Mouse (Mus musculus): ENCODE results near the gene Ywhae. TPM values are rescaled to one million over a fixed set of nuclear protein-coding genes. Genes with fewer than 3 reads are reported as not detected.

Ywhae gene
- polyA plus RNA-seq, 1 experiment from 2014 or later, result 1,573 TPM

- DNase-seq, result peak; percentile 85
- H3K9ac ChIP-seq (replicated peaks; ENCODE audit: low read length), result peak overlapping the region; percentile 99
- H3K27me3 ChIP-seq (ENCODE audit: control insufficient read depth, insufficient read depth, low read length), result no peaks in the 10 kb centered on the region
- peak; percentile 76 for ATAC-seq (ENCODE audit: low FRiP score, low TSS enrichment)
- H3K36me3 ChIP-seq (ENCODE audit: control insufficient read depth, insufficient read depth, low read length), result no peaks in the 10 kb centered on the region; the same call in 1 of the 2 replicates
- peaks cover 44% of the 10 kb centered on the region for H3K4me1 ChIP-seq (ENCODE audit: control insufficient read depth, insufficient read depth, low read length)
- H3K4me3 ChIP-seq (replicated peaks; ENCODE audit: low read depth, low read length), result peak overlapping the region; percentile 96
- H3K9me3 ChIP-seq (ENCODE audit: control insufficient read depth, low read length), result no peaks in the 10 kb centered on the region
- WGBS, result under 1% methylated on average over 45 of the region's 52 CpGs
- H3K4me2 ChIP-seq (ENCODE audit: low read length), result peak overlapping the region; percentile 80
- peak overlapping the region; percentile 100 for H3K27ac ChIP-seq (replicated peaks; ENCODE audit: low read depth, low read length)
These were observed 715 bp downstream of the Ywhae start for GRCm38 (mm10) chr11:75733227-75733940.

DNA sequence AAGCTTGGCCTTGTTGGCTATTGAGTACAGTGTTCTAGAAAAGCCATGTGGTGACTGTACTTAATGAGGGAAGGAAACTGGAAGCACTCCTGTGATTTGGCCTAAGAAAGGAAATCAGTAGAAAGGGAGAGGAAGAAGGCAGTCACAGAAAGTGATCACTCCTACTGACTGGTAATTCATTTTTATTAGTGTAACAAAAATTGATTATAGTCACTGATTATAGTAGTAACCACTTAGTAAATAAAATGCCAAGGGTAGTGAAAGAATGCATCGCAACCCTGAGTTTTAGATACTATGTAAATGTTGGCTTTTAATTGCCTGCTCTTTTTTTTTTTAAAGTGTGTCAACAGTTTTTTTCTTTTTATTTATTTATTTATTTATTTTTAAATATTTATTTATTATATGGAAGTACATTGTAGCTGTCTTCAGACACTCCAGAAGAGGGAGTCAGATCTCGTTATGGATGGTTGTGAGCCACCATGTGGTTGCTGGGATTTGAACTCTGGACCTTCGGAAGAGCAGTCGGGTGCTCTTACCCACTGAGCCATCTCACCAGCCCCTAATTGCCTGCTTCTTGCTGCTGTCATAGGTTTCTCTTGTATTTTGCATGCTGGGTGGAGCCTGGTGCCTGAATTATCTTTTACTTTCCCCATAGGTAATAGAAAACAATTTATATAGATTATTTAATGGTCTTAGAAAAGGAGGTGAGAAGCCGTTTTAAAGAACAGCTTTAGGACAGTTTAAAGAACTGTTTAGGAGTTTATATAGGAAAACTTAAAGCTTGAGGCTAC is 3.0 kb downstream of the Ywhae start:
- Histone ChIP-seq H3K27ac (replicated peaks; ENCODE audit: low read depth, low read length) (no peak overlapping the region), H3K36me3 (ENCODE audit: control insufficient read depth, insufficient read depth, low read length) (no peaks in the 10 kb centered on the region; the same call in 1 of the 2 replicates), H3K4me3 (replicated peaks; ENCODE audit: low read depth, low read length) (peak overlapping the region; percentile 96), H3K9me3 (ENCODE audit: control insufficient read depth, low read length) (no peaks in the 10 kb centered on the region), H3K4me2 (ENCODE audit: low read length) (peak overlapping the region; percentile 80), H3K9ac (replicated peaks; ENCODE audit: low read length) (no peak overlapping the region), H3K4me1 (ENCODE audit: control insufficient read depth, insufficient read depth, low read length) (peaks cover 49% of the 10 kb centered on the region), H3K27me3 (ENCODE audit: control insufficient read depth, insufficient read depth, low read length) (no peaks in the 10 kb centered on the region)
- ATAC-seq (ENCODE audit: low FRiP score, low TSS enrichment) (no peak), DNase-seq (no peak)
- WGBS, result 79% methylated on average over 5 of the region's 5 CpGs

DNA sequence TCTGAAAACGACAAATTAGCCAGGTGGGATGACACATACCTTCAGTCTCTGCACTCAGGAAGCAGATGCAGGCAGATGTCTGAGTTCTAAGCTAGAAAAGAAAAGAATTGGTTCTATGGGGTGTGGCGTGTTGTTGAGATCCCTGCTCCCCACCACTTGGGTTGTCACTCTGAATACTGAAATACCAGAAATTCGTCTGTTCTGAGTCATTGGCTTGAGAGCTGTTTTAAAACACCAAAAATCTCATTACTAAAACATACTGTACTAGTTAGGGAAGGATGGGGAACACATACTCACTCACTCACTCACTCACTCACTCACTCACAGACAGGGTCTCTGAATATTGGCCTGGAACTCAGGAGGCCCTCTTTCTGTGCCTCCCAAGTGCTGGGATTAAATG is 4.3 kb downstream of the Ywhae start:
- H3K4me2 ChIP-seq (ENCODE audit: low read length), result peak overlapping the region; percentile 29
- H3K4me3 ChIP-seq (replicated peaks; ENCODE audit: low read depth, low read length), result 0 out of 2 replicates have a peak overlapping the region, but pooled peaks have one; percentile 8
- H3K27ac ChIP-seq (replicated peaks; ENCODE audit: low read depth, low read length), result no peak overlapping the region
- ATAC-seq (ENCODE audit: low FRiP score, low TSS enrichment), result no peak
- H3K9ac ChIP-seq (replicated peaks; ENCODE audit: low read length), result no peak overlapping the region
- no peak for DNase-seq
- peaks cover 45% of the 10 kb centered on the region for H3K4me1 ChIP-seq (ENCODE audit: control insufficient read depth, insufficient read depth, low read length)
- 73% methylated on average over 3 of the region's 3 CpGs for WGBS
- H3K36me3 ChIP-seq (ENCODE audit: control insufficient read depth, insufficient read depth, low read length), result no peaks in the 10 kb centered on the region; the same call in 1 of the 2 replicates
- no peaks in the 10 kb centered on the region for H3K9me3 ChIP-seq (ENCODE audit: control insufficient read depth, low read length)
- no peaks in the 10 kb centered on the region for H3K27me3 ChIP-seq (ENCODE audit: control insufficient read depth, insufficient read depth, low read length)

DNA sequence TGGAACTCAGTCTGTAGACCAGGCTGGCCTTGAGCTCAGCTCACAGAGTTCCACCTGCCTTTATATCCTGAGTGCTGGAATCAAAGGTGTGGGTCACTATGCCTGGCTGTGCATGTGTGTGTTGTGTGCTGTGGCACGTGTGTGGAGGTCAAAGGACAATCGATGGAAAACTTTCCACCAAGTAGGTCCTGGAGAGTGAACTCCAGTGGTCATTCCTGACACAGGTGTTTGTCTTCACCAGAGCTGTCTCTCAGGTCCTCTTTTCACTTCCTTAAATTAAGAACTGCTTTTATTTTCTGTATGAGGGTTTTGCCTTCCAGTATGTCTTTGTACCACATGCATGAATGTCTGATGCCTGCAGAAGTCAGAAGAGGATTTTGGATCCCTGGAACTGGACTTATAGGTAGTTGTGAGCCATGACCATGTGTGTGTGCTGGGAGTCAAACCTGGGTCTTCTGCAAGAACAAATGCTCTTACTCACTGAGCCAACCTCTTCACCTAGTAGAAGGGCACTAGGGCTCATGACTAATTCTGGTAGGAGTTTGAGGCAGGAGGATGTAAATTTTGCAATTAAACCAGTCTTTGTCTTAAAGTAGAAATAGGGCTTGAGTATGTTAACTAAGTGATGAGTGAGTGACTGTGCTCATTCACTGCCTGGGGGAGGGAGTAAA is 5.3 kb downstream of the Ywhae start:
- peaks cover 40% of the 10 kb centered on the region for H3K4me1 ChIP-seq (ENCODE audit: control insufficient read depth, insufficient read depth, low read length)
- H3K36me3 ChIP-seq (ENCODE audit: control insufficient read depth, insufficient read depth, low read length), result peaks cover 2% of the 10 kb centered on the region; the same call in 1 of the 2 replicates
- WGBS, result 82% methylated on average over 2 of the region's 2 CpGs
- H3K27me3 ChIP-seq (ENCODE audit: control insufficient read depth, insufficient read depth, low read length), result no peaks in the 10 kb centered on the region
- no peaks in the 10 kb centered on the region for H3K9me3 ChIP-seq (ENCODE audit: control insufficient read depth, low read length)
- H3K4me3 ChIP-seq (replicated peaks; ENCODE audit: low read depth, low read length), result no peak overlapping the region
- ATAC-seq (ENCODE audit: low FRiP score, low TSS enrichment), result no peak
- H3K9ac ChIP-seq (replicated peaks; ENCODE audit: low read length), result no peak overlapping the region
- no peak overlapping the region for H3K4me2 ChIP-seq (ENCODE audit: low read length)
- H3K27ac ChIP-seq (replicated peaks; ENCODE audit: low read depth, low read length), result no peak overlapping the region
- DNase-seq, result no peak

DNA sequence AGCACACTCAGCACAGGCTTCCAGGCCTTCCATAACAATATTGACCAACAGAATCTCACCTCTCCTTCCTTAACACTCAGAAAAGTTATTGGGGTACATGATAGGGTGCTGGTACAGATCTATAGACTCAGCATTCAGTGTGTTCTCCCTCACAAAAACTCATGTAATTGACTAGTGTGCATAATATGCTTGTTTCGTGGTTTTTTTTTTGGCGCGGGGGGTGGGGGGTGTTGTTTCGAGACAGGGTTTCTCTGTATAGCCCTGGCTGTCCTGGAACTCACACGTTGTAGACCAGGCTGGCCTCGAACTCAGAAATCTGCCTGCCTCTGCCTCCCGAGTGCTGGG is 5.8 kb downstream of the Ywhae start:
- Histone ChIP-seq H3K27me3 (ENCODE audit: control insufficient read depth, insufficient read depth, low read length) (no peaks in the 10 kb centered on the region), H3K9ac (replicated peaks; ENCODE audit: low read length) (no peak overlapping the region), H3K9me3 (ENCODE audit: control insufficient read depth, low read length) (no peaks in the 10 kb centered on the region), H3K36me3 (ENCODE audit: control insufficient read depth, insufficient read depth, low read length) (peaks cover 3% of the 10 kb centered on the region; the same call in 1 of the 2 replicates), H3K4me1 (ENCODE audit: control insufficient read depth, insufficient read depth, low read length) (peaks cover 40% of the 10 kb centered on the region), H3K4me3 (replicated peaks; ENCODE audit: low read depth, low read length) (no peak overlapping the region), H3K4me2 (ENCODE audit: low read length) (no peak overlapping the region), H3K27ac (replicated peaks; ENCODE audit: low read depth, low read length) (no peak overlapping the region)
- 94% methylated on average over 7 of the region's 7 CpGs for WGBS
- DNase-seq (no peak), ATAC-seq (ENCODE audit: low FRiP score, low TSS enrichment) (no peak)

DNA sequence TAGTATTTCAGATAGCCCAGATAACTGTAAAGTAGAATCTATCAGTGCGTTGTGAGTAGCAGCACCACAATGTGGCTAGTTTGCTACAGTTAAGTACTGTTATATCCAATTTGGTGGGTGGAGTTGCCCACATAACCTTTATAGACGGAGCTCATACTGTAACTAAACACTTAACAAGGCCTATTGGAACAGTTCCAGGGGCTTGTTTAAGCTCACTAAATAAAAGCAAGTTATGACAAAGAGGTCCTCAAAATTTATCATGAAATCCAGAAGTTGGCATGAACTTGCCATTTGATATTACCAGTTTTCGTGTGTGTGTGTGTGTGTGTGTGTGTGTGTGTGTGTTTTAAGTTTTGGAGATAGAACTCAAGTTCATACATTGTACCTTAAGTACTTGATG is 7.5 kb downstream of the Ywhae start:
- peaks cover 34% of the 10 kb centered on the region for H3K4me1 ChIP-seq (ENCODE audit: control insufficient read depth, insufficient read depth, low read length)
- no peak overlapping the region for H3K27ac ChIP-seq (replicated peaks; ENCODE audit: low read depth, low read length)
- WGBS, result 83% methylated on average over 3 of the region's 3 CpGs
- no peak for DNase-seq
- H3K4me2 ChIP-seq (ENCODE audit: low read length), result no peak overlapping the region
- no peak for ATAC-seq (ENCODE audit: low FRiP score, low TSS enrichment)
- peaks cover 7% of the 10 kb centered on the region; the same call in 1 of the 2 replicates for H3K36me3 ChIP-seq (ENCODE audit: control insufficient read depth, insufficient read depth, low read length)
- H3K4me3 ChIP-seq (replicated peaks; ENCODE audit: low read depth, low read length), result no peak overlapping the region
- no peaks in the 10 kb centered on the region for H3K9me3 ChIP-seq (ENCODE audit: control insufficient read depth, low read length)
- H3K27me3 ChIP-seq (ENCODE audit: control insufficient read depth, insufficient read depth, low read length), result no peaks in the 10 kb centered on the region
- H3K9ac ChIP-seq (replicated peaks; ENCODE audit: low read length), result no peak overlapping the region

GRCm38 (mm10) chr11:75741615-75742014 is 8.9 kb downstream of the Ywhae start:
- H3K27me3 ChIP-seq (ENCODE audit: control insufficient read depth, insufficient read depth, low read length), result no peaks in the 10 kb centered on the region
- peaks cover 7% of the 10 kb centered on the region; the same call in 1 of the 2 replicates for H3K36me3 ChIP-seq (ENCODE audit: control insufficient read depth, insufficient read depth, low read length)
- DNase-seq (no peak), ATAC-seq (ENCODE audit: low FRiP score, low TSS enrichment) (no peak)
- no peak overlapping the region for H3K4me3 ChIP-seq (replicated peaks; ENCODE audit: low read depth, low read length)
- H3K4me1 ChIP-seq (ENCODE audit: control insufficient read depth, insufficient read depth, low read length), result peaks cover 21% of the 10 kb centered on the region
- WGBS, result 87% methylated on average over 3 of the region's 3 CpGs
- no peaks in the 10 kb centered on the region for H3K9me3 ChIP-seq (ENCODE audit: control insufficient read depth, low read length)
- H3K27ac ChIP-seq (replicated peaks; ENCODE audit: low read depth, low read length), result no peak overlapping the region
- H3K9ac ChIP-seq (replicated peaks; ENCODE audit: low read length), result no peak overlapping the region
- H3K4me2 ChIP-seq (ENCODE audit: low read length), result no peak overlapping the region

DNA sequence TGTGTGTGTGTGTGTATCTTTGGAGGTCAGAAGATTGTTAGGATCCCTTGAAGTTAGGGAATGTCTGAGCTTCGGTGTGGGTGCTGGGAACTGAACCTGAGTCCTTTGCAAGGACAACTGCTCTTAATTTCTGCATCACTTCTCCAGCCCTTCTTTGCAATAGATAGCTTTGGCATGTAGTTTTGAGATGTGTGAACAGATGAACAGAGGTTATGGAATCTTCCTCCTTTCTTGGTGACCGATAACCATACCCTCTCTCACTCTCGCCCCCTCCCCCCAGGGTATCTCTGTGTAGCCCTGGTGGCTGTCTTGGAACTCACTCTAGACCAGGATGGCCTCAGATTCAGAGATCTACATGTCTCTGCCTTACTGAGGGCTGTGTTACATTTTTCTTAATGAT is 12.1 kb downstream of the Ywhae start:
- no peak overlapping the region for H3K4me2 ChIP-seq (ENCODE audit: low read length)
- H3K36me3 ChIP-seq (ENCODE audit: control insufficient read depth, insufficient read depth, low read length), result 0 out of 2 replicates have a peak, but pooled peaks cover 7% of the 10 kb centered on the region
- H3K27ac ChIP-seq (replicated peaks; ENCODE audit: low read depth, low read length), result no peak overlapping the region
- 94% methylated on average over 3 of the region's 3 CpGs for WGBS
- H3K9me3 ChIP-seq (ENCODE audit: control insufficient read depth, low read length), result no peaks in the 10 kb centered on the region
- peaks cover 16% of the 10 kb centered on the region; the same call in 1 of the 2 replicates for H3K4me1 ChIP-seq (ENCODE audit: control insufficient read depth, insufficient read depth, low read length)
- H3K4me3 ChIP-seq (replicated peaks; ENCODE audit: low read depth, low read length), result no peak overlapping the region
- no peak for ATAC-seq (ENCODE audit: low FRiP score, low TSS enrichment)
- no peak for DNase-seq
- H3K9ac ChIP-seq (replicated peaks; ENCODE audit: low read length), result no peak overlapping the region
- H3K27me3 ChIP-seq (ENCODE audit: control insufficient read depth, insufficient read depth, low read length), result no peaks in the 10 kb centered on the region
